Mouse (Mus musculus) megakaryocyte, embryonic 14.5 days (primary cell): ENCODE measurements around the gene Gm42878.

Source experiments
- FLI1 ChIP-seq: IDR thresholded peaks from 2 replicates; pipeline ENCODE4 v1.6.1; 2012; ENCODE audit warnings: low read length, inconsistent platforms, mixed read lengths
- GATA1 ChIP-seq: IDR thresholded peaks from 3 replicates; pipeline ENCODE4 v1.6.1; 2012; ENCODE audit warnings: mixed read lengths, low read length, inconsistent platforms, borderline replicate concordance

GRCm38 (mm10) chr5:121562436-121562835 lies 17.2 kb upstream of the Gm42878 start:
- no peak for TF ChIP-seq GATA1
- no peak for TF ChIP-seq FLI1
